Mouse (Mus musculus): ENCODE data around the gene Pclo. TPM values are rescaled to one million over a fixed set of nuclear protein-coding genes. Genes with fewer than 3 reads are reported as not detected.

Gene Pclo
- polyA plus RNA-seq, 1 experiment from 2014 or later: 13.9 TPM

- no peaks in the 10 kb centered on the region for H3K4me1 ChIP-seq
- H3K27ac ChIP-seq (replicated peaks): no peak overlapping the region
- no peaks in the 10 kb centered on the region for H3K36me3 ChIP-seq
- H3K4me2 ChIP-seq: no peak overlapping the region
- no peak overlapping the region for H3K9ac ChIP-seq (replicated peaks)
- H3K9me3 ChIP-seq (replicated peaks): no peaks in the 10 kb centered on the region
- no peak for ATAC-seq (ENCODE audit: low FRiP score)
- no peak overlapping the region for H3K4me3 ChIP-seq (replicated peaks)
- 69% methylated on average over 2 of the region's 2 CpGs for WGBS
- H3K27me3 ChIP-seq (replicated peaks): no peaks in the 10 kb centered on the region
These were observed 182.0 kb downstream of the Pclo start for GRCm38 (mm10) chr5:14696745-14697144.

GRCm38 (mm10) chr5:14700900-14701299 is 186.2 kb downstream of the Pclo start:
- no peaks in the 10 kb centered on the region for H3K9me3 ChIP-seq (replicated peaks)
- H3K4me1 ChIP-seq: no peaks in the 10 kb centered on the region
- no peak overlapping the region for H3K4me3 ChIP-seq (replicated peaks)

GRCm38 (mm10) chr5:14705423-14705822 is 190.7 kb downstream of the Pclo start:
- no peak overlapping the region for H3K4me3 ChIP-seq (replicated peaks)
- no peak for ATAC-seq (ENCODE audit: low FRiP score)
- no peaks in the 10 kb centered on the region for H3K36me3 ChIP-seq
- no peak overlapping the region for H3K4me2 ChIP-seq
- no peaks in the 10 kb centered on the region for H3K27me3 ChIP-seq (replicated peaks)
- H3K27ac ChIP-seq (replicated peaks): no peak overlapping the region
- H3K9ac ChIP-seq (replicated peaks): no peak overlapping the region
- 39% methylated on average over 2 of the region's 2 CpGs for WGBS
- H3K9me3 ChIP-seq (replicated peaks): no peaks in the 10 kb centered on the region
- H3K4me1 ChIP-seq: no peaks in the 10 kb centered on the region

More at GRCm38 (mm10) chr5:14700900-14701299, 186.2 kb downstream of the Pclo start:
- Histone ChIP-seq H3K9ac (replicated peaks) (no peak overlapping the region), H3K36me3 (no peaks in the 10 kb centered on the region), H3K4me2 (no peak overlapping the region), H3K27me3 (replicated peaks) (no peaks in the 10 kb centered on the region), H3K27ac (replicated peaks) (no peak overlapping the region)
- no peak for ATAC-seq (ENCODE audit: low FRiP score)

DNA sequence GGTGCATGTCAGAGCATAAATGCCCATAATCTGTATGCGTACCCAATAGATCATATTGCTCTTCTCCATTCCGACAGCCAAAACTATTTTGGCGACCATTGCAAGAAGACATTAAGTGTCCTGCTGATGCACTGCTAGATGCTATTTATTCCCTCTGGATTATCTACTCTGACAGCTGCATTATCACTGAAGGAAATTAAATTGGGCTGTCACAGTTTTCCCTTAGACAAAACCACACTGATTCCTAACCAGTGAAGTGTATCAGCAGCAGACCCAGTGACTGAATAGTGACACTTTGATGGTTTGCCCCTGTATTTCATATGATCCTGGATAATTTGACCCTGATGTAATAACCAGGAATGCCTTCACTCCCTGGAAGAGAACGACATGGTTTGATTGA is 192.6 kb downstream of the Pclo start:
- Histone ChIP-seq H3K27me3 (replicated peaks) (no peaks in the 10 kb centered on the region), H3K4me1 (no peaks in the 10 kb centered on the region), H3K36me3 (no peaks in the 10 kb centered on the region), H3K4me3 (replicated peaks) (no peak overlapping the region), H3K9me3 (replicated peaks) (no peaks in the 10 kb centered on the region), H3K27ac (replicated peaks) (no peak overlapping the region), H3K9ac (replicated peaks) (no peak overlapping the region), H3K4me2 (no peak overlapping the region)
- WGBS: 49% methylated on average over 4 of the region's 4 CpGs
- ATAC-seq (ENCODE audit: low FRiP score): no peak

DNA sequence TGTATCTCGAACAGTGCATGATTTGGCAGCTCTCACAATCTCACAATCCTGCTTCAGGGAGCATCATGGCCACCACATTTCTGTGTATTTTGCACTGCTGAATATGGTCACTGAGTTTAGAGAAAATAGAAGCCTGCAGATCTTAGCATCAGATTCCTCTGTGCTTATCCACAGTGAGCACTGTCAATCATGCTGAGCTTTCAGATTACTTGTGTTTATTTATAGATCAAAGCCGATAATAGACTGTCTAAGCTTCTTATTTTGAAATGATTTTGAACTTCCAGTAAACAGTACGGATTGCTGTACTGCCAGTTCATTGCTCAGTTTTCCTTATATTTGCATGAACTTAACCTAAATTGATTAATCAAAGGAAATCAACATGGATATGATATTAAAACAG is 208.9 kb downstream of the Pclo start:
- no peak overlapping the region for H3K9ac ChIP-seq (replicated peaks)
- ATAC-seq (ENCODE audit: low FRiP score): no peak
- H3K4me1 ChIP-seq: no peaks in the 10 kb centered on the region
- peaks cover 5% of the 10 kb centered on the region for H3K36me3 ChIP-seq
- H3K4me3 ChIP-seq (replicated peaks): no peak overlapping the region
- no peaks in the 10 kb centered on the region for H3K27me3 ChIP-seq (replicated peaks)
- WGBS: 88% methylated on average over 3 of the region's 3 CpGs
- no peak overlapping the region for H3K4me2 ChIP-seq
- no peaks in the 10 kb centered on the region for H3K9me3 ChIP-seq (replicated peaks)
- no peak overlapping the region for H3K27ac ChIP-seq (replicated peaks)

GRCm38 (mm10) chr5:14728676-14729253 is 214.0 kb downstream of the Pclo start:
- H3K9ac ChIP-seq (replicated peaks): no peak overlapping the region
- no peak overlapping the region for H3K27ac ChIP-seq (replicated peaks)
- H3K4me3 ChIP-seq (replicated peaks): no peak overlapping the region
- H3K27me3 ChIP-seq (replicated peaks): no peaks in the 10 kb centered on the region
- H3K4me2 ChIP-seq: no peak overlapping the region
- no peak for ATAC-seq (ENCODE audit: low FRiP score)
- H3K4me1 ChIP-seq: no peaks in the 10 kb centered on the region
- no peaks in the 10 kb centered on the region for H3K9me3 ChIP-seq (replicated peaks)
- H3K36me3 ChIP-seq: peaks cover 5% of the 10 kb centered on the region
- 90% methylated on average over 3 of the region's 3 CpGs for WGBS

DNA sequence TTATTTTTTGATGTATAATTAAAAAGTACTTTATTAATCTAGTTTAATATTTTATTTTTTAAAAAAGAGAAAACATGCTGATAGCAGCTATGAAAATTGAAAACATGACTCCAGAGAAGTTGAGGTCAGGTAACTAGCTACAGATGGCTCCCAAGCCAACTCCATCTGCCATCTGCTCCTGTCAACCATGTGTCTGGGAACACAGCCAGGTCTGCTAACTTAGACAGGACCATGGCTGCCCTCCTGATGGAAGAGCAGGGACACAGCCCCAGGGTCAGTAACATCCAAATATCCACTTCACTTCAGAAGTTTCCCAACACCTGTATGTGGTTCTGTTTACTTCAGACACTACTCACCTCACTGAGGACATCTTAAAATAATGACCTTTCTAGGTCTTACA is 236.2 kb downstream of the Pclo start:
- Histone ChIP-seq H3K36me3 (no peaks in the 10 kb centered on the region), H3K27ac (replicated peaks) (no peak overlapping the region), H3K9me3 (replicated peaks) (no peaks in the 10 kb centered on the region), H3K4me3 (replicated peaks) (no peak overlapping the region), H3K9ac (replicated peaks) (no peak overlapping the region), H3K27me3 (replicated peaks) (no peaks in the 10 kb centered on the region), H3K4me1 (no peaks in the 10 kb centered on the region), H3K4me2 (no peak overlapping the region)
- ATAC-seq (ENCODE audit: low FRiP score): no peak

GRCm38 (mm10) chr5:14766686-14767085 is 252.0 kb downstream of the Pclo start:
- ATAC-seq (ENCODE audit: low FRiP score): no peak
- Histone ChIP-seq H3K9me3 (replicated peaks) (no peaks in the 10 kb centered on the region), H3K4me2 (no peak overlapping the region), H3K4me1 (no peaks in the 10 kb centered on the region), H3K27me3 (replicated peaks) (no peaks in the 10 kb centered on the region), H3K9ac (replicated peaks) (no peak overlapping the region), H3K4me3 (replicated peaks) (no peak overlapping the region), H3K36me3 (peaks cover 13% of the 10 kb centered on the region), H3K27ac (replicated peaks) (no peak overlapping the region)
- 94% methylated on average over 11 of the region's 11 CpGs for WGBS

GRCm38 (mm10) chr5:14782362-14783082 is 267.8 kb downstream of the Pclo start:
- H3K4me1 ChIP-seq: no peaks in the 10 kb centered on the region
- ATAC-seq (ENCODE audit: low FRiP score): no peak
- no peak overlapping the region for H3K9ac ChIP-seq (replicated peaks)
- WGBS: 16% methylated on average over 1 of the region's 1 CpGs
- H3K36me3 ChIP-seq: peaks cover 8% of the 10 kb centered on the region; the same call in 1 of the 2 replicates
- no peaks in the 10 kb centered on the region for H3K9me3 ChIP-seq (replicated peaks)
- no peak overlapping the region for H3K27ac ChIP-seq (replicated peaks)
- no peak overlapping the region for H3K4me3 ChIP-seq (replicated peaks)
- no peaks in the 10 kb centered on the region for H3K27me3 ChIP-seq (replicated peaks)
- H3K4me2 ChIP-seq: no peak overlapping the region

GRCm38 (mm10) chr5:14793891-14794290 is 279.2 kb downstream of the Pclo start:
- no peak overlapping the region for H3K4me3 ChIP-seq (replicated peaks)

DNA sequence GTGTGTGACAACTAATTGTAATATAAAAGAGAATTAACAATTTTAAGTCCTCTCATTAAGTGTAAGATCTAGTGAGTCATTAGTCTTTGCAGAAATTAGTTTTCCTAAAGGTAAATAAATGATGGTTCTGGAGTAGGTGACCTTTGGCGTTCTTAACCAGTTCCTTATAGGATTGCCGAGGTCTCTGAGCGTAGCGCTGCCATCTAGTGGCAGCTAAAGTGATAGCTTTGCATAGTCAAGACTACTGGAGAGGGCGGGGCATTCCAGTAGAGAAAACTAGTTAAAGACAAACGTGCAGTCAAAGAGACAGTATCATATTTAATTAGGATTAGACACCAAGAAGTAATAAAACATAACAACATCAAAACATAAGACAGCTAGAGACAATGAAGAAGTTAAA is 292.4 kb downstream of the Pclo start:
- H3K27ac ChIP-seq (replicated peaks): no peak overlapping the region
- H3K4me1 ChIP-seq: no peaks in the 10 kb centered on the region
- no peaks in the 10 kb centered on the region for H3K27me3 ChIP-seq (replicated peaks)
- H3K4me3 ChIP-seq (replicated peaks): no peak overlapping the region
- no peaks in the 10 kb centered on the region for H3K36me3 ChIP-seq
- no peak overlapping the region for H3K9ac ChIP-seq (replicated peaks)
- H3K9me3 ChIP-seq (replicated peaks): no peaks in the 10 kb centered on the region
- no peak overlapping the region for H3K4me2 ChIP-seq
- WGBS: 4% methylated on average over 6 of the region's 6 CpGs
- ATAC-seq (ENCODE audit: low FRiP score): peak; percentile 72

More at GRCm38 (mm10) chr5:14793891-14794290, 279.2 kb downstream of the Pclo start:
- WGBS: 85% methylated on average over 9 of the region's 9 CpGs
- H3K27me3 ChIP-seq (replicated peaks): no peaks in the 10 kb centered on the region
- no peaks in the 10 kb centered on the region for H3K9me3 ChIP-seq (replicated peaks)
- no peaks in the 10 kb centered on the region for H3K4me1 ChIP-seq
- no peak overlapping the region for H3K9ac ChIP-seq (replicated peaks)
- no peak overlapping the region for H3K4me2 ChIP-seq
- peaks cover 21% of the 10 kb centered on the region; the same call in 1 of the 2 replicates for H3K36me3 ChIP-seq
- ATAC-seq (ENCODE audit: low FRiP score): no peak
- no peak overlapping the region for H3K27ac ChIP-seq (replicated peaks)

GRCm38 (mm10) chr5:14833165-14833860 is 318.6 kb downstream of the Pclo start:
- peaks cover 4% of the 10 kb centered on the region; the same call in 1 of the 2 replicates for H3K4me1 ChIP-seq
- no peak for ATAC-seq (ENCODE audit: low FRiP score)
- H3K9me3 ChIP-seq (replicated peaks): no peaks in the 10 kb centered on the region
- H3K27me3 ChIP-seq (replicated peaks): no peaks in the 10 kb centered on the region
- 92% methylated on average over 3 of the region's 3 CpGs for WGBS
- H3K9ac ChIP-seq (replicated peaks): no peak overlapping the region
- no peak overlapping the region for H3K4me2 ChIP-seq
- no peaks in the 10 kb centered on the region for H3K36me3 ChIP-seq
- no peak overlapping the region for H3K27ac ChIP-seq (replicated peaks)
- H3K4me3 ChIP-seq (replicated peaks): no peak overlapping the region

All from neural tube, embryonic 15.5 days (tissue).